Mouse (Mus musculus): ENCODE measurements around the gene Hapln4. TPM values are rescaled to one million over a fixed set of nuclear protein-coding genes. Genes with fewer than 3 reads are reported as not detected.

Gene Hapln4
- polyA plus RNA-seq, 1 experiment from 2014 or later: 0.23 TPM

DNA sequence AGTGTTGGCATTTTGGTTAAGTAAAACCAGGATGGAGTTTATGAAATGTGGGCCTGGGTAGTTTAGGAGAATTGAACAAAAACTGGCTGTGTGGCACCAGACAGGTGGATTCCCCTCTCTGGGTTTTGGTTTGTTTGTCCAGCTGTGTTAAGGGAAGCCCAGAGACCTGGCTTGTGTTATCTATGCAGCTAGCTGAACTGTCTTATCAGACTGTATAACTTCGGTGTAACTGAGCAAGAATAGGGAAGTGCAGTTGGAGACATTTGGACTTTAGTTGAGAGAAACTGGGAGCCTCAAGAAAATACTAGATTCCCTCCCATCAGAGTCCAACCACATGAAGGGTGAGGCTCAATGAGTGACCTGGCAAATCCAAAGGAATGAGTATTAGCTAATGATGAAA, 9.6 kb upstream of the Hapln4 start:
- no peak for ATAC-seq (ENCODE audit: low FRiP score, low read depth)
- Histone ChIP-seq H3K27ac (replicated peaks) (no peak overlapping the region), H3K9me3 (no peaks in the 10 kb centered on the region), H3K4me2 (replicated peaks) (no peak overlapping the region), H3K4me1 (0 out of 2 replicates have a peak, but pooled peaks cover 6% of the 10 kb centered on the region), H3K27me3 (0 out of 2 replicates have a peak, but pooled peaks cover 6% of the 10 kb centered on the region), H3K4me3 (no peak overlapping the region), H3K36me3 (peaks cover 36% of the 10 kb centered on the region), H3K9ac (replicated peaks) (no peak overlapping the region)
- WGBS: 95% methylated on average over 1 of the region's 1 CpGs

DNA sequence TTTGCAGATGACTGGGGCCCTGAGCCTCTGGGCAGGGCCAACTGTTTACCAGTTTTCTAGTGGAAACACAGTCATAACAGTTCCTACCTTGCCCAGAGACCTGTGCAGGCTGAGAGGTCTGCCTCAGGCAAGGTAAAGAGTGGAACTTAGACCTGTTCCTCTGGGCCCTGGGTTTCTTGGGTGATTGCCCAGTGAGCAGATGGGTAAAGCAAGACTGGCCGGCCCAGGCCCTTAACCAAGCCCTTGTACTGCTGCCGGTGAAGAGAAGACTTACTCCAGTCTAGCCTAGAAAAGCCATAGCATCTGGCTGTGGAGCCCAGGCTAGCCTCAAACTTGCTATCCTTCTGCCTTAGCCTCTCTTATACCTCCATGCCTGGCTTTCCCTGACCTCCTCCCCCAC, 1.3 kb upstream of the Hapln4 start:
- Histone ChIP-seq H3K36me3 (no peaks in the 10 kb centered on the region), H3K4me1 (peaks cover 22% of the 10 kb centered on the region), H3K27me3 (peaks cover 59% of the 10 kb centered on the region), H3K27ac (replicated peaks) (no peak overlapping the region), H3K9ac (replicated peaks) (no peak overlapping the region), H3K9me3 (no peaks in the 10 kb centered on the region), H3K4me2 (replicated peaks) (no peak overlapping the region), H3K4me3 (no peak overlapping the region)
- ATAC-seq (ENCODE audit: low FRiP score, low read depth): no peak
- 100% methylated on average over 2 of the region's 2 CpGs for WGBS

GRCm38 (mm10) chr8:70084191-70085065, 1.2 kb downstream of the Hapln4 start:
- peak overlapping the region; percentile 41 for H3K4me3 ChIP-seq
- H3K36me3 ChIP-seq: no peaks in the 10 kb centered on the region
- H3K27ac ChIP-seq (replicated peaks): no peak overlapping the region
- peaks cover 33% of the 10 kb centered on the region for H3K4me1 ChIP-seq
- H3K27me3 ChIP-seq: peaks cover 82% of the 10 kb centered on the region
- no peaks in the 10 kb centered on the region for H3K9me3 ChIP-seq
- ATAC-seq (ENCODE audit: low FRiP score, low read depth): no peak
- H3K4me2 ChIP-seq (replicated peaks): peak overlapping the region; percentile 62
- H3K9ac ChIP-seq (replicated peaks): peak overlapping the region; percentile 37; the same call in 1 of the 2 replicates
- WGBS: 2% methylated on average over 71 of the region's 71 CpGs

DNA sequence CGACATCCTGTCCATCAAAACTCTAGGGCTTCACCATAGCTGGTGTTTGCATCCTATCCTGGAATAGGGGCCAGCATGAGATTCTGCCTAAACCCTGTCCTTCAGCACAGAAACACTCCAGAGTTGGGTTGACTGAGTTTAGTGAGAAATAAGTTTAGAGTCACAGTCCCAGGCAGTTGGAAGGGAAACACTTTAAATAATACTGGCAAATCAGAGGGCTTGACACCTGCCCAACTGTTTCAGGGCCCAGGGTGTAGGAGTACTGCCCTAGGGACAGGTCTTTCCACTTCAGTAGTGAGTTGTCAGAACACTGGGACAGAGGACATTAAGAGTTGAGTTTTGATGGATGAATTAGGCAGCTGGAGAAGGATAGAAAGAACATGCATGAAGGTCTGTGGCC, 2.9 kb downstream of the Hapln4 start:
- Histone ChIP-seq H3K27ac (replicated peaks) (no peak overlapping the region), H3K4me3 (no peak overlapping the region)
- WGBS: 38% methylated on average over 1 of the region's 1 CpGs

GRCm38 (mm10) chr8:70087237-70087636, 4.0 kb downstream of the Hapln4 start:
- Histone ChIP-seq H3K4me3 (no peak overlapping the region), H3K9ac (replicated peaks) (no peak overlapping the region), H3K27ac (replicated peaks) (no peak overlapping the region), H3K27me3 (peaks cover 81% of the 10 kb centered on the region), H3K4me2 (replicated peaks) (no peak overlapping the region), H3K4me1 (peaks cover 40% of the 10 kb centered on the region), H3K36me3 (no peaks in the 10 kb centered on the region), H3K9me3 (no peaks in the 10 kb centered on the region)
- WGBS: 6% methylated on average over 7 of the region's 7 CpGs
- no peak for ATAC-seq (ENCODE audit: low FRiP score, low read depth)

More for the DNA sequence above, 2.9 kb downstream of the Hapln4 start:
- no peak overlapping the region for H3K9ac ChIP-seq (replicated peaks)
- no peak for ATAC-seq (ENCODE audit: low FRiP score, low read depth)
- no peaks in the 10 kb centered on the region for H3K9me3 ChIP-seq
- no peaks in the 10 kb centered on the region for H3K36me3 ChIP-seq
- H3K4me1 ChIP-seq: peaks cover 40% of the 10 kb centered on the region
- H3K4me2 ChIP-seq (replicated peaks): no peak overlapping the region
- peaks cover 87% of the 10 kb centered on the region for H3K27me3 ChIP-seq

DNA sequence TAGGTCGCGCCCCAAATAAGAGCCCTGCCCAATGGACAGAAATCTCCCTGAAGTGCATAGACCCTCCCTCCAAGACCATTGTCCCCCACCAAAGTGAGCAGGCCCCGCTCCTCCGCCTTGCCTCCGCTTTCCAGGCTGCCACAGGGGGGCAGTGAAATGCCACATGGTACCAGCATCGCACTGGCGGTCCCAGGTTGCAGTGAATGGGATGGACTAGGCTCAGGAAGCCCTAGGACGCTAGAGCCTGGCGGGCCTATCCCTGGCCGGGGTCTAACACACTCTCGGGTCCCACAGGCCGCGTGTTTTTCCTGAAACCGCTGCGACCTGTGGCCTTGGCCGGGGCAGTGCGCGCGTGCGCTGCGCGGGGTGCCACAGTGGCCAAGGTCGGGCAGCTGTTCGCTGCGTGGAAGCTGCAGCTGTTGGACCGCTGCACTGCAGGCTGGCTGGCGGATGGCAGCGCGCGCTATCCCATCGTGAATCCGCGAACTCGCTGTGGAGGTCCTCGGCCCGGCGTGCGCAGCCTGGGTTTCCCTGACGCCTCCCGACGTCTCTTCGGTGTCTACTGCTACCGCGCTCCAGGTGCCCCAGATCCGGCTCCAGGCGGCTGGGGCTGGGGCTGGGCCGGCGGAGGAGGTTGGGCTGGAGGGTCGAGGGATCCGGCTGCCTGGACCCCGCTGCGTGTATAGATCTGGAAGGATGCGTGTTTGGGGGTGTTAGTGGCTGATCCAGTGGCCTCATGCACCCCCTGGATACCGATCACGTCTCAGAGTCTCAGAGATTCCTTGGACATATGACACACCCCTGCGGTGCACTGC, 4.8 kb downstream of the Hapln4 start:
- H3K27me3 ChIP-seq: peaks cover 73% of the 10 kb centered on the region

DNA sequence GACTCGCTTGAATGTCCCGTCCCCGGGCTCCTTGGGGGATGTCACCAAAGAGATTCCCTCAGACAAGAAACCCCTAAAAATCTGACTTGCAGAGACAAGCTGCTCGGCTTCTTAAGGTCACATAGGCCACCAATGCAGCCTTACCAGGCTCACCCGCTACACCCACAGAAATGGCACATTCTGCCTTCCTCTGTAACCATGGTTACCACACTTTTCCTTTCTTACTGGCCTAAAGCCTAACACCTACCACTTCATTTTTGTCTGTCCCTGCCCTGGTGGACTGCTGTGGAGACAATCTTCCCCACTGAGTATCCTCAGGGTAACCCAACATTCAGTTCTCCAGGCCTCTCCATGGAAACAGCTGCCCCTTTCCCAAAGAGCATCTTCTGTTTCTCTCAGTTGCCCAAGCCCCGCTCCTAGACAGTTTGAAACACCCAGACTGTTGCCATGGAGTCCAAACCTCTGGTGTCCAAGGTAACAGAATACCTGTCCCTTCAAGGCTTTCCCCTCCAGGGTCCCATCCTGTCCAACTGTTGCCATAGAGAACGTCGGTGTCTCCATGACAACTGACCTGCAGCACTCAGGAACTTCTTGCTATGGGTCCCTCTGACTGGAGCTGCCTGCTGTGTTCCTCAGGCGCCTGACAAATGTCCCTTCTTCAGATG, 6.2 kb downstream of the Hapln4 start:
- ATAC-seq (ENCODE audit: low FRiP score, low read depth): no peak
- Histone ChIP-seq H3K4me3 (no peak overlapping the region), H3K9ac (replicated peaks) (no peak overlapping the region), H3K9me3 (no peaks in the 10 kb centered on the region), H3K27me3 (peaks cover 59% of the 10 kb centered on the region), H3K27ac (replicated peaks) (no peak overlapping the region), H3K4me1 (peaks cover 27% of the 10 kb centered on the region), H3K36me3 (peaks cover 4% of the 10 kb centered on the region; the same call in 1 of the 2 replicates), H3K4me2 (replicated peaks) (no peak overlapping the region)
- 41% methylated on average over 9 of the region's 9 CpGs for WGBS

More for the DNA sequence above, 4.8 kb downstream of the Hapln4 start:
- no peak overlapping the region for H3K27ac ChIP-seq (replicated peaks)
- H3K4me1 ChIP-seq: peaks cover 40% of the 10 kb centered on the region
- peak overlapping the region; percentile 44 for H3K4me3 ChIP-seq
- H3K9ac ChIP-seq (replicated peaks): peak overlapping the region; percentile 55
- no peaks in the 10 kb centered on the region for H3K36me3 ChIP-seq
- peak overlapping the region; percentile 77 for H3K4me2 ChIP-seq (replicated peaks)
- ATAC-seq (ENCODE audit: low FRiP score, low read depth): peak; percentile 77
- 4% methylated on average over 52 of the region's 56 CpGs for WGBS
- no peaks in the 10 kb centered on the region for H3K9me3 ChIP-seq

DNA sequence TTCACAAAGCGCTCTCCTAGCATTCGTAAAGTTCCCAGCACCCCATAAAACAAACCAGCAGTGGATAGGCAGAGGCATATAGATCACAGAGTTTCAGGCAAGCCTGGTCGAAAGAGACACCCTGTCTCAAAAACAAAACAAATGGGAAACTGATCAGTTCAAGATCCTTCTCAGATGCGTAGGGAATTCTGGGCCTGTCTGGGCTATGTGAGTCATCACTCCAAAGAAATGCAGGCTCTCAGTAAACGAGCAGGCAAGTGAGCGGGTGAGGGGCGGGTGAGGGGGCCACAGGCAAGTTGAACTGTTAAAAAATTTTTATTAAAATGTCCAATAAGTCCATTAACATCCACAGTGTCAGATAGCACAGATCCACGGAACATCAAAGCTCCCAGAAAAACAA, 9.5 kb downstream of the Hapln4 start:
- H3K27me3 ChIP-seq: peaks cover 25% of the 10 kb centered on the region
- H3K4me1 ChIP-seq: peaks cover 17% of the 10 kb centered on the region; the same call in 1 of the 2 replicates
- no peak for ATAC-seq (ENCODE audit: low FRiP score, low read depth)
- no peak overlapping the region for H3K9ac ChIP-seq (replicated peaks)
- 71% methylated on average over 8 of the region's 8 CpGs for WGBS
- H3K36me3 ChIP-seq: peaks cover 34% of the 10 kb centered on the region
- no peak overlapping the region for H3K27ac ChIP-seq (replicated peaks)
- no peak overlapping the region for H3K4me3 ChIP-seq
- no peaks in the 10 kb centered on the region for H3K9me3 ChIP-seq
- H3K4me2 ChIP-seq (replicated peaks): no peak overlapping the region

GRCm38 (mm10) chr8:70099276-70099675, 16.0 kb downstream of the Hapln4 start:
- Histone ChIP-seq H3K27me3 (no peaks in the 10 kb centered on the region), H3K4me1 (no peaks in the 10 kb centered on the region), H3K4me3 (no peak overlapping the region), H3K4me2 (replicated peaks) (no peak overlapping the region), H3K27ac (replicated peaks) (no peak overlapping the region), H3K9me3 (no peaks in the 10 kb centered on the region), H3K9ac (replicated peaks) (no peak overlapping the region), H3K36me3 (peaks cover 97% of the 10 kb centered on the region)
- ATAC-seq (ENCODE audit: low FRiP score, low read depth): no peak
- WGBS: 74% methylated on average over 8 of the region's 8 CpGs

- Histone ChIP-seq H3K9me3 (no peaks in the 10 kb centered on the region), H3K27ac (replicated peaks) (no peak overlapping the region), H3K36me3 (peaks cover 92% of the 10 kb centered on the region), H3K4me3 (no peak overlapping the region), H3K4me1 (no peaks in the 10 kb centered on the region), H3K4me2 (replicated peaks) (no peak overlapping the region), H3K27me3 (no peaks in the 10 kb centered on the region), H3K9ac (replicated peaks) (no peak overlapping the region)
- ATAC-seq (ENCODE audit: low FRiP score, low read depth): no peak
- WGBS: 92% methylated on average over 8 of the region's 8 CpGs
Observed at GRCm38 (mm10) chr8:70100241-70100640, 17.0 kb downstream of the Hapln4 start.

- no peak overlapping the region for H3K4me2 ChIP-seq (replicated peaks)
- H3K4me3 ChIP-seq: no peak overlapping the region
- H3K9me3 ChIP-seq: no peaks in the 10 kb centered on the region
- H3K4me1 ChIP-seq: no peaks in the 10 kb centered on the region
- H3K27ac ChIP-seq (replicated peaks): no peak overlapping the region
- H3K27me3 ChIP-seq: no peaks in the 10 kb centered on the region
- no peak overlapping the region for H3K9ac ChIP-seq (replicated peaks)
- no peak for ATAC-seq (ENCODE audit: low FRiP score, low read depth)
- H3K36me3 ChIP-seq: peaks cover 88% of the 10 kb centered on the region
- 22% methylated on average over 6 of the region's 6 CpGs for WGBS
Observed at GRCm38 (mm10) chr8:70104506-70104905, 21.2 kb downstream of the Hapln4 start.

Data from midbrain, embryonic 12.5 days (tissue).